Mouse (Mus musculus) retina, postnatal 7 days (tissue): ENCODE data around the gene Nxnl1.
"Not testable (repeated sequence)": the region's sequence is repeated elsewhere in the genome, so short reads cannot be mapped to it uniquely, and the experiment has no call there.

Experiments used
- DNase-seq: peaks from one replicate; pipeline ENCODE4 v3.0.0-alpha.2; 2012; ENCODE audit warnings: low read depth, low spot score

Nxnl1 gene

DNA sequence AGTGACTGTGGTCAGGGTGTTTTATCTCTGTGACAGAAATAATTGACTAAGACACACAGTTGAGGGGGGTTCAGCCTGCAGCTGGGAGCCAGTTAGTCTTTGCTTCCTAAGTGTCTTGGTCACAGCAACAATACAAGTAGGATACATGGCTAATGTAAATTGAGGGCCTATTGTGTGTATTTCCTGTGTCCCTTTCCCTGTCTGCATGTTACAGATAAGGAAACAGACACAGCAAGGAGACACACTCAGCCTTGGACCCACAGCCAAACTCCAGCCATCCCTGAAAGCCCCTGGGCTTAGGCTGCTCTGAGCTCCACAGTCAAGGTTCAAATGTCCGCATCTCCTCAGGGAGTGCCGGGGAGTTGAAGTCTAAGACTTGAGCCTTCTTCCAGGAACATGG is 11.8 kb downstream of the Nxnl1 start:
- no peak for DNase-seq

DNA sequence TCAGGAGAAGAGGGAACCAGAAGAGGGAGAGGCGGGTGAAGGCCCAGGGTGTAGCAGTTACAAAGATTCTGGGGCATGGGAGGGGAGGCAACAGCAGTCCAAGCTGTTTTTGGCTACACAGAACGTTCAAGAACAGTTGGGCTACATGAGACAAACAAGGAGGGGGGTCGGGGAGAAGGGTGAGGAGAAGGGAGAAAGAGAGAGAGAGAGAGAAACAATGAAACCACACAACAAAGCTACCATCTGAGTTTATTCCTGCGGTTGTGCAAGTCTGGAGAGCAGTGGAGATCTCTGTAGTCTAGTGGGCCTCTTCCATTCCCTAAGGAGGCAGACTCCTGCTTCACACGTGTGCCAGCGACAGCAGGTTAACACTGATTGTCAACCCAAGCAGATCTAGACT is 12.4 kb downstream of the Nxnl1 start:
- DNase-seq = no peak

DNA sequence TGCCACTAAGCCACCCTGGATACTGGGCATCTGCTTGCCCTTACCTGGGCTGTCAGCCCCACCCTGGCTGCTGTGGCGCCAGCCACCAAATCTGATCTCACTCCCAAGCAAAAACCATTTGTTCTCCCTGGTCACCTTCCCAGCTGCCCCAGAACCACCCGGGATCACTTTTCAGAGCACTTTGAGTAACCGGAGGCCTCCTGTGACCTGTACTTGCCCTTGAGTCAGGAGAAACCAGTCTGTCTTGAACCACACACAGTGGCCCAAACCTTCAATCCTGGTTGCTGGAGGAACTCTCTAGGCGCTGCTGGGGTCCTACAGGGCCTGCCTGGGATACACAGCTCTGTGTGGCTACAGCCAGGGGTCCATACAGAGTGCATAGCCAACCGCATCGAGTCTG is 13.6 kb downstream of the Nxnl1 start:
- no peak for DNase-seq

DNA sequence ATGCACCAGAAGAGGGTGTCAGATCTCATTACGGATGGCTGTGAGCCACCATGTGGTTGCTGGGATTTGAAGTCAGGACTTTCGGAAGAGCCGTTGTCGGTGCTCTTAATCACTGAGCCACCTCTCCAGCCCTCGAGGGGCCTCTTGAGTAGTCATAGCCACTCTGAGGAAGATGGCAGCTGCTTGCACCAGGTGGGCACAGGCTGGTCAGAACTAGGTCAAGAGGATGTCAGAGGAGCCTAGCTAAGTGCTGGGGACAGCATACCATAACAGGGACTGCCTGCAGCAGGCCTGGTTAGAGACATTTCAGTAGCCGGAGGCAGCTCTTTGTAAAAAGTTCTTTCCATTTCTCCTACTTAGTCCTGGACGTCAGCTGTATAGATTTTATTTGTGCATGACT is 15.6 kb downstream of the Nxnl1 start:
- no peak for DNase-seq

DNA sequence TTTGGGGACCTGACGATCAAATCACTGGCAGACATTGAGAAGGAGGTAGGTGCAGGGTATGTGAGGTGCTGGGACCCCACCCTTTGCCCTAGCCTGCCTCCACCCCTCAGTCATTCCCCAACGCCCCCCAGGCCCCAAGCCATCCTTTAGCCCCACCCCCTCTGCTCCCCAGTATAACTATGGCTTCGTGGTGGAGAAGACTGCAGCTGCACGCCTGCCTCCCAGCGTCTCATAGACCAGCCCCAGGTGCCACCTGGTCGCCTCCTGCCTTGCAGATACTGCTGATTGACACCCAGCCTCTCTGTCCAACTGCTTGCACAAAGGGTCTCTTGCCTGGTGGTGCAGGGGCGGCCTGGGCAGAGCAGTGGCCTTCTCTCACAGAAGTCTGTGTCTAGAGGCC is 18.8 kb downstream of the Nxnl1 start:
- DNase-seq = no peak

DNA sequence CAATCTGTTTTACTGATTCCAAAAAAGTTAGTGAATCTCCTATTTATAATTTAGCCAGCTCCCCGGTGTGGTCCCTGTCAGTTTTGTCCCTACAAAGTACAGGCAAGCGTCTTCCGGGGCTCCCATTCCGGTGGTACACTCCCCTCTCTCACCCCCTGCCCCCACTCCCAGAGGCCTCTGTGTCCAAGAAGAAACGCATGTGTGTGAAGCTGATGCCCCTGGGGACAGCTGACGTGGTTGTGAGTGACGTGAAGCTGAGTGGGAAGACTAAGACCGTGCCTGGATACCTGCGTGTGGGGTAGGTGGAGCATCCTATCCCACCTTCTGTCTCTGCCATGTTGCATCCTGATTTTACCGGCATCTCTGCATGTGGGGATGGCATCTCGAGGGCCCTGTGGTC is 21.3 kb downstream of the Nxnl1 start:
- no peak for DNase-seq

DNA sequence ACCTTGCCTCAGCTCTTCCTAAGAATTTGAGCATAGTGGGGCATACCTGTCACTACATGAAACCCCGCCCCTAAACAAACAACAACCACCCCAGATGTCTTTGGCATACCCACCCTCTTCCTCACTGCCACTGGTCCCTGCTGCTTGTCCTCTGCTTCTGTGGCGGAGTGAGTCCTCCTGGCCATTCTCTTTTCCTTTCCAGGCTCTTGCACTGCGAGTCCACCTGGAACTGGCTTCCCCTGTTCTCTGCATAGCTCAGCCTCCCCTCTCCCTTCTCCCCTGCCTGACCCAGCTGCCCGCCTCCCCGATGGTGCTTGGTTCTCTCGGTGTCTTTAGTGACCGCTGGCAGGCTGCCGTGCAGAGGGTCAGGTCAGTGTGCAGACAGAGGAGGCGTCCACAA is 22.6 kb downstream of the Nxnl1 start:
- no peak for DNase-seq

DNA sequence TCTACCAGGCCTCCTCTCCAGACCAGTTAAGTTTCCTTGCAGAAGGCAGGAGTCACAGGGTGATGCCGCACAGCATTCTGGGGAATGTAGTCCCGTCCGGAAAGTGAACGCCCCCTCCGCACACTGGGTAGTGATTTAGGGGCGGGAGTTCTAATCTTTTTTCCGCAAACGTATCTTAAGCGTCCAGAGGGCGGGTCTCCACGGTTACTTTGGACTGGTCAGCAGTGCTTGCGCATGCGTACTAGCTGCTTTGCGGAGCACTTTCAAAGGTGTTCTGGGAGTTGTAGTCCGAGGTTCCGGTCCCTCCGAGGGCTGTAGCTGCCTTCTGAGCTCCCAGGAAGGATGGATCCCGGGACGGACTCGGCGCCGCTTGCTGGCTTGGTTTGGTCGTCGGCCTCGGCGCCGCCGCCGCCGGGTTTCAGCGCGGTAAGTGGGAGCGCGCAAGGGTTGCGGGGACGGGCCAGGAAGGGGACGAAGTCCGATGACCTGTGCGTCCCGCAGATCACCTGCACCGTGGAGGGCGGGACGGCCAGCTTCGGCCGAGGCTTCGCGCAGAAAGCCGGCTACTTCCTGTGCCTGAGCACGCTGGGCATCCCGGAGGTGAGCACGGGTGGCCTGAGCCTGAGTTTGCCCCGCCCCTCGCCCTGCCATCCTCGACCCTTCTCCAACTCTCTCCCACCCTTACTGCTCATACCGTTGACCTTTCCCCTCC is 23.6 kb downstream of the Nxnl1 start, which contains the start of gene Mvb12a:
TSS of gene Mvb12a (plus strand) at position 291 of the 712 bp plus-strand sequence.
- DNase-seq = peak; percentile 96

DNA sequence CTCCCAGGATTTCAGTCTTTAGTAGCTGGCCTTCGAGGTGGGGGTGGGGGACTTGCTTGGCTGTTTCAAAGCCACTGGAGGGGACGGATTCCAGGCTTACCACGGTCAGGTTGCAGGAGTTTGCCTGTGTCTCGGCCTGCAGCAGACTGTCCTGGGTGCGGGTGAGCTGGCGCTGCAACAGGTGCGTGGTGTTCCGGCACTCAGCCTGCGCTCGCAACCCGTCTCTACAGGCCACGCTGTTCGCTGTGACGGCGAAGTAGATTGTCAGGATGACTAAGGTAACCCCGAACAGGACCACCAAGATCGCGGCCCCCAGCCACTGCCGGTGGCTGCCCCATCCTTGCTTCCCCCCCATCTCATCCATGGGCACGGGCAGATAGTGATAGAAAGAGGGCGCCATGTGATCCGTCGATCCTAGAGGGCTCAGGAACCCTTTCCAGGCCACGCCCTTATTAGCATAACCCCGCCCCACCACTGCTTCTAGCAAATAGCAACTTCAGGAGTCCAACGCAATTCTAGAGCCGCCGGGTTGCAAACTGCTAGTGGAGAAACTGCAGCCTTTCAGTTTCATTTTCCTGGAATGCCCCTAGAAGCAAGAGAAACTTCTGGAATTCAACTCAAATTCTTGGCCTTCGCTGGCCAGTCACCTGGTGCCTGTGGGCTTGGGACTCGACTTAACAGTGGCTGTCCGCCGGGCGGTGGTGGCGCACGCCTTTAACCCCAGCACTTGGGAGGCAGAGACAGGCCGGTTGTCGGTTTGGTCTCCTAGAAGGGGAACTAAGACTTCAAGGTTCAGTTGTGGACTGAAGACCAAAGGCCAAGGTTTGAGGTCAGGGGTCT is 29.2 kb downstream of the Nxnl1 start, which contains the start of gene Bst2:
TSS of gene Bst2 (minus strand) at position 429 of the 840 bp plus-strand sequence.
- peak; percentile 43 for DNase-seq

DNA sequence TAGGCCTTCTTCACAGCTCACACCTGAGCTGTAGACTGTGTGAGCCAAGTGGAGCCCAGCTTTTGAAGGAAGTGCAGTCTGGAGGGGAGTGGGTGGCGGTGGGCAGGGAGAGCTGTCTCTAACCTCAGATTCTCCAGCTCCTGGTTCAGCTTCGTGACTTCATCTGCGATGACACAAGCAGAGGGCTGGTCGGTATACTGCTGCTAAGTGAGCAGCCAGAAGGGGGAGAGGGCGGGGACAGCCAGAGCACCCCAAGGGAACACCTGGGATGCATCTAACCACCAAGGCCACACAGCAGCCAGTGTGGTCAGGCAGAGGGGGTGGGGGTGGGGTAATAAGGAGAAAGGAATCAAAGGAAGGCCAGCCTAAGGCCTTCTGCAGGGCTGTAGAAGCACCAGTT is 30.7 kb downstream of the Nxnl1 start:
- no peak for DNase-seq

DNA sequence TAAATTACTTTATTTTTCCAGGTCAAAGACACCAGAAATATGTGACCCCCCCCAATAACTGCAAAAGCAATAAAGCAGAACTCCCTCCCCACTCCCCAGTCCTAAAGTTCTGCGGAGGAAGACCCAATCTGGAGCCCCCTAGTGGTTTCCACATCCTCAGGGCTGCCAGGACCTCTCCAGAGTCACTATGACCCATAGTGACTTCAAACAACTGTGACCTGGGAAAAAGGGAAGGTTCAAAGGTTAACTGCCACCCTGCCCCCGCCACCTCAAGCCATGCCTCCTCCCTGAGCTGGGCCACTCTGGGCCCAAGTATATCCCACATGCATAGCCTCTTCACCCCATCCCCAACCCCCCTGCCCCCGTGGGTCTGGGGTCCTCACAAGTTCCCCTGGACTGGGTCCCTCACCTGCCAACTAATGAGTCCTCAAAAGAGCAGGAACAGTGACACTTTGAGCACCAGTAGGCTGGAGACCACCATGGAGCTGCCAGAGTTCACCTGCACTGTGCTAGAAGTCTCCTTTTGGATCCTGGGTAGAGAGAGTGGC is 32.1 kb downstream of the Nxnl1 start:
- DNase-seq = no peak

DNA sequence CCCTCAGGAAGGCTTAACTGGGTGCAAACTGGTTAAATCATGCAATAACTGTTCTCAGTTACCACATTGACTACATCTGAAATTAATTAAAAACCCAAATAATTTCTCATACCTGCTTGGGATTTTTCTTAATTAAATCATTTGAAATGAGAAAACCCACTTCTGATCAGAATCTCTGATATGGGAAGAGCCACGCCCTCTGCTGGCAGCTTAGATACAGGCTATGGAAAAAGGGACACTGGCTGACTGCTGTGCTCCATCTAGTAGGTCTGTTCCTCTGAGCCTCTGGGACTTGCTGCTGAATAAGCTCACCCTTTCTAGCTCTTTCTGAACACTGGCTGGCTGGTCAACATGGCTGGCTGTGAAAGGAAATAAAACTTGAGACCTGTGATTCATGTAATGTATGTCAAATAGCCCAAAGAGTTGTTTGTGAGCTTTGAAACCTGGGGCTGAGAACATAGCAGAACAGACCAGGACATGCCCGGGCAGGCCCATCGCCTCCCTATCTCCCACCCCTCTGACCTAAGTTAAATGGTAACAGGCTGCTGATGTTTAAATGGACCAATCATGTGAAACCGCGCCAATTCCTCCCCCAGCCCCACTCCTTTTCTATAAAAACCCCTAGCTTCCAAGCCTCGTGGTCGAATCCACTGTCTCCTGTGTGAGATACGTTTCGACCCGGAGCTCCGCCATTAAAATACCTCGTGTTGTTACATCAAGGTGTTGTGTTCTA is 35.5 kb downstream of the Nxnl1 start:
- not testable (repeated sequence) for DNase-seq

DNA sequence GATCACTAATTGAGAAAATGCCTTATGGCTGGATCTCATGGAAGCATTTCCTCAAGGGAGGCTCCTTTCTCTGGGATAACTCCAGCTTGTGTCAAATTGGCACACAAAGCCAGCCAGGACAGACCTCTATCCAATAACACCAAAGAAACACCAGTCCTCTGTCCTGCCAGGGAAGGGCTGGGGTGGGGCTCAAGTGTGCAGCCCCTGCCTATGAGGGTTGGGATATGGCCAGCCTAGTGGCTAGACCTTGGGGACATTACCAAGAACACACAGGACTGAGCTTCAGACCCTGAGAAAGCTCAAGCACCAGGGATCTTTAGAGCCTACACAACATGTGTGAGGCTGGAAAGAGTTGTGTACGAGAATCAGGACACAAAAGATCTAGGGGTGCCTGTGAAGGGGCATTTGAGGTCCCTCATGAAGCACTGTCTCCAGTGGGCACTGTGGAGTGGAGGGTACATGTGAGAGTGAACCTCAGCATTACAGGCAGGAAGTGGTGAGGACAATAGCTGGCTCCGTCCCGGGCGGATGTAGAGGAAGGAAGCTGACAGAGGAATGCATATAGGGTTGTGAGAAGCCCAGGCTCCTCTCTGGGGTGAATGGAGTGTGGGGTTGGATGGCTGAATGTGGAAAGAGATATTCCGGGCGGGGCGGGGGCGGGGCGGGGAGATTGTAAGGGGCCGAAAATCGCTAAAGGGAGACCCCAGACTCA is 37.9 kb downstream of the Nxnl1 start:
- DNase-seq = no peak

DNA sequence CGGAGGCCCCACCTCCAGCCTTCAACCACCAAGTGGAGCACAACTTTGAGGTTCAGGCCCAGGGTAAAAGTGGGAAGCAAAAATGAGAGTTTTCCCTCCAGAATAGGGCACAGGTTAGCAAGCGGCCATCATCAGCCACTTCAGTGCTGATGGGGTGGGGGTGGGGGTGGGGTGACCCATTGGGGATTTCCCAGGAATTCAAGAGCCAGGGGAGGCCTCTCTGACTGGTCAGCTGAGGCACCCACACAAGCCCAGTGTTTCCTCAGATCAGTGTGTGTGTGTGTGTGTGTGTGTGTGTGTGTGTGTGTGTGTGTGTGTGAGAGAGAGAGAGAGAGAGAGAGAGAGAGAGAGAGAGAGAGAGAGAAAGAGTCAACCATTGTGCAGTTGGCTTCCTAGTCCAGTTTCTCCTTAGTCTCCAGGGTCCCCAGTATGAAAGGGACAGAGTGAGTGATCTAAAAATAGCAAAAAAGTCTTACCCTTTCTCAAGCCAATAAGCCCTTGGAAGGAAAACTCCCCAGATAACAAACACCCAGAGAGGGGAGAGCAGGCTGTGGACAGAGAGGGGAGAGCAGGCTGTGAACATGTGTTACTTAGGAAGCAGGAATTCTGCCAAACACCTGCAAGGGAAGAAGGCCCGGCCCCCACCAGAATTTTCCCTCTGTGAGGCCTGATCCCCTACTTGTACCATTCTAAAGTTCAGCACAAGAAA is 39.1 kb downstream of the Nxnl1 start:
- no peak for DNase-seq

DNA sequence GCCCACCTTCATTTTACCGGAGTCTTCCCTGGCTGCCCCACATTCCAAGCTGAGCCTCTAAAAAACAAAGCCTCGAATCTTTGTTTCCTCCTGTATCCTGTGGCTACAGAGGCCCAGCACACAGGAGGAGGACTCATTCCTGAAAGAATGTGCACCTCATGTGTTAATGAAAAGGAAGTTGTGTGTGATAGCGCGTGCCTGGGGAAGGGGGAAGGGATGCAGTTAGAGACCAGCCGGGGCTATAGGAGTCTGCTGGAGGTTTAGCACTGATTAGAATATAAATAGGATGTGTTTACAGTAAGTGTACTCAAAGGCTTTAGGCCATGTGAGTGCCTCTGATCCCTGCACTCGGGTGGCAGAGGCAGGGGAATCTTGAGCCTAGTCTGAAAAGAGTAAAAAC is 40.1 kb downstream of the Nxnl1 start:
- no peak for DNase-seq

DNA sequence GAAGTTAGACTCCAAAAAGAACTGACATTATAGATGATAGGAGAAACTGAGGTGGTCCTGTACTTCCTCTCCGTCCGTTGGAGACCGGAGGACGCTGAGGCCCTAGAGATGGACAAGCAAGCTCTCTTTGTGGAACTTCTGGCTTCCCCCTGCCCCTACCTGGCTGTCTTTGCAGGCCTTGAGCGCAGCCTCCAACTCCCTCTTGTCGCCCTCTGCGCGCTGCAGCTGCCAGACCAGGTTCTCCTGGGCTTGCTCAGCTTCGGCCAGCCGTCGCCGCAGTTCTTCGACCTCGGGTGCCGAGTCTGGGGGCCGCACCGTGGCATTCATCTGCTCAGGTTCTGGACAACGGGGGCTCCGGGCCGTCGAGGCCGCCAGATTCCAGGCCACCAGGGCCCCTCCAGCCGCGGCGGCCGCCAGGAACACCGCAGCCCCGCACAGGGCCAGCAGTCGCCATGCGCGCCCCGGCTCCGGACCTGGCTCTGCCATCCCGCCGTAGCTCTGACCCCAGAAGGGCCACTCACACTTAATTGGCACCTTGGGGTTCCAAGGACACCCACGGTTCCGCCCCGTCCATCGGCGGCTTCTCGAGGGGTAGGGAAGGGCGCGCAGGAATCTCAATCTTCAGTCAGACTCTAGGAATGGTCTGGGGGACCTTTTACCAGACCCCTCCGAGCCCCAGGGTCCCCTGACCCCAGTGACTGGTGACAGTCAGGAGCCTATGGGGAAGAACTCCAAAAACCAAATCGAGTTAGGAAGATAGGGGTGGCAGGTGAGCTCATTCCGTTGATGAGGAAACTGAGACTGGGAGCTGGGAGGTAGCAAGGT is 41.0 kb downstream of the Nxnl1 start, which contains the start of gene Ccdc194:
TSS of gene Ccdc194 (minus strand) at position 486 of the 825 bp plus-strand sequence.
- no peak for DNase-seq

DNA sequence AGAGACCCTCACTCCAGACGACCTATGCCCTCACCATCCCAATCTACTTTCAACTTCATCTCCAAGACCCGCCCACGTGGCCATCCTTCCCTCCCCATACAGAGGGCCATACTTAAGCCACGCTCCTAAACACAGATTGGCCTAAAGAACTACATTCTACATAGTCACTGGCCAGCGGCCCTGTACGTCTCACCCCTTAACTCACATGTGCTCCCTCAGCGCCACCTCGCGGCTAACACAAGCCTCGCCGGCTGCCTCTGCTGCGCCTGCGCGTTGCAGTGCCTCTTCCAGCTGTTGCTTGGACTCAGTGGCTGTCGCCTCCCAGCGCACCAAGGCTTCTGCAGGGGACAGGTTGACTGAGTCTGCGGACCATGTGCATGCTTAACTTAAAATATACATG is 44.8 kb downstream of the Nxnl1 start:
- DNase-seq = peak; percentile 87

DNA sequence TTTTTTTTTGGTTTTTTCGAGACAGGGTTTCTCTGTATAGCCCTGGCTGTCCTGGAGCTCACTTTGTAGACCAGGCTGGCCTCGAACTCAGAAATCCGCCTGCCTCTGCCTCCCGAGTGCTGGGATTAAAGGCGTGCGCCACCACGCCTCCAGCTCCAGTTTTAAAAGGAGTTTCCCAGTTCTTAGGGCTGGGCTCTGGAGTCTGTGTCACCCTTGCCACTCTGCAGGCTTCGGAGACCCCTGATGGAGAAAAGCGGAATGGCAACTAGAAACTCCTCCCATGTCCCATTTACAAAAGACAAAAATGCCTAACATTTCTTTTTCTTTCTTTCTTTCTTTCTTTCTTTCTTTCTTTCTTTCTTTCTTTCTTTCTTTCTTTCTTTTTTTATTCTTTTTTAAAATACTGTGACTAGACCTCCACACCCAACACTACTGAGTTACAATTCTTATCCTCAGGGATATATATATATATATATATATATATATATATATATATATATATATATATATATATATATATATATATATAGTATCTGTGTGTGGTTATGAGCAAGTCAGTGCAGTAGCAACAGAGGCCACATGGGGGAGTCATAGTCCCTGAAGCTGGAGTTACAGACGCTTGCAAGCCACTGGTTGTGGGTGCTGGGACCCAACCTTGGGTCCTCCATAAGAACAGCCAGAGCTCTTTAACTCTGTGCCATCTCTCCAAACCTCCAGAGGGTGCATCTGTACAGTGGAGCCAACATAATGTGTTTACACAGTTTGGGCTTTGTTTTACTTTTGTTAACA is 47.2 kb downstream of the Nxnl1 start:
- peak; percentile 56 for DNase-seq

DNA sequence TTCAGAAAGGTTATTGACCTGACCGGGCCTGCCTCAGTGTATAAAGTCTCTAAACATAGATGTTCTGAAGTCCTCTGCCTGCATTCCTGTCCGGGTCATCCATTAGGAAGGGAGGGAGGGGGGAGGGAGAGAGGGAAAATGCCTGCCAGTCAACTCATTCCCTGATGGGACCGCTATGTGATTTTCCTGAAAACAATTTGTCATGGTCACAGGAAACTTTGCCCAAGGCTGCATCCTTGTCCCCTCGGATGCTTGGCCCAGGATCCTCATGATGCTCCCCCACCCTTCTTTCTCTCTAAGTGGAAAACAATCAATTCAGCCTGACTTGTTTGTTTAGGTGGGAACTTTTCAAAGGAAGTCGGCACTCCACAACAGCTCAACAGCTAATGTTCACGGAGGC is 49.6 kb downstream of the Nxnl1 start:
- DNase-seq = no peak
